Mouse (Mus musculus) adrenal gland, postnatal 36 days (tissue): ENCODE measurements around the gene Chml. TPM values are rescaled to one million over a fixed set of nuclear protein-coding genes. Genes with fewer than 3 reads are reported as not detected.

ENCODE experiments used
- DNase-seq, 2 experiments: peaks; one replicate each; pipeline ENCODE4 v3.0.0; 2021; ENCODE audit warnings: mixed read lengths in 1 of 2
- long read RNA-seq, 2 experiments: library from polyadenylated mRNA; stranded (forward); transcript quantifications; one replicate each; pipeline ENCODE4 v2.0.0; 2021; ENCODE audit warnings: borderline sequencing depth in 2 of 2
- total RNA-seq, 2 experiments: library from RNA; stranded (reverse); gene quantifications; 2 replicates each; pipeline ENCODE4 v1.2.3; 2021

Gene Chml
- total RNA-seq: 10 to 100 TPM in 1 of 2 experiments, 1 to 10 TPM in 1; 9.6 to 10.4 TPM
- long read RNA-seq, experiment 1: 0 reads
- long read RNA-seq, experiment 2: 0 reads

DNA sequence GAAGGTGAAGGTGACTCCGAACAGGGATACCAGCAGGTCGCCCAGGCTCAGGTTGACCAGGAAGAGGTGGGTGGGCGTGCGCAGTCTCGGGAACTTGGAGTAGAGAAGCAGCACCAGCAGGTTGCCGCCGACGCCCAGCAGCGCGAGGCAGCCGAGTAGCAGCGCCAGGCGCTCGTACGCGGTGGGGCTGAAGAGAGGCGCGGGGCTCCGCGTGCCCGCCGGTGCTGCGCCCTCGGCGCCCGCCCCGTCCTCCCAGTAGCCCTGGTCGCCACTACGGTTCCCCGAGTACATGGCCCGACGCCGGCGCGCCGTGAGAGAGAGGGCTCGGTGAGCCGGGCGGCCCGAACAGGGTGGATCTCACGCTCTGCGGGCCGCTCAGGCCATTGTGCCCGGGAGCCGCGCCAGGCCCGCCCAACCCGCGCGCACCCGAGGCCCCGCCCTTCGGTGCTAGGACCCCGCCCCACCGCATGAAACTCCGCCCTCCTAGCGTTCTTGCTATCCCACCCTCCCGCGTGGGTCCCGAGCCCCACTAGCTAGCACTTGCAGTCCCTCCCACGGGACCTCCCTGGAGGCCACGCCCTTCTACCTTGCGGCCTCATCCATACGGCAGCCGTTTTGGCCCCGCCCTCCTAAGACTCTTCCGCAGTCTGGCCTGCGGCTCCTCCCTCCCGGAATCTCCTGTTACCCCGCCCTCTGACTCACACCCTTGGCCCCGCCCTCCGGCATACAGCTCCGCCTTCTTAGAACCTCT is at the start of gene Chml, which contains the start of gene Opn3:
Chml (minus strand) TSS at position 656 of the 751 bp plus-strand sequence.
Opn3 (minus strand) TSS at position 531 of the 751 bp plus-strand sequence.
- DNase-seq: peak; percentile 99

DNA sequence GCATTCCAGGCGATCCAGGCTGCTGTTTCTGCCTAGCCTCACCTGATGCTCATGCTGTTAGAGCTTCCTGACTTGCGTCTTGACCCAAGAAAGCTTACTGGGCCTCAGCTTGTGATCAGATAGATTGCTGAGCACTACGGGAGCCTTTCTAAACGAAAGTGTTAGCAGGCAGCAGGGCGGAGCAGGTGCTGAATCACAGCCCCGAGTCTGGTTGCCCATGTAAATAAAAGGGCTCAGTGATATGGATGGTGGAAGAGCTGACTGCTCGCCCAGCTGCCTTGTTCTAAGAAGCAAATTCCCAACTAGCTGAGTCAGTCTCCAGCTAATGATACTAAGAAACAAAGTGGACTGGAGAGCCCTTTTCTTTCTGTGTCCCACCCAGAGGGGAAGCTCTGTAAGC is 33.1 kb upstream of the Chml start:
- no peak for DNase-seq

DNA sequence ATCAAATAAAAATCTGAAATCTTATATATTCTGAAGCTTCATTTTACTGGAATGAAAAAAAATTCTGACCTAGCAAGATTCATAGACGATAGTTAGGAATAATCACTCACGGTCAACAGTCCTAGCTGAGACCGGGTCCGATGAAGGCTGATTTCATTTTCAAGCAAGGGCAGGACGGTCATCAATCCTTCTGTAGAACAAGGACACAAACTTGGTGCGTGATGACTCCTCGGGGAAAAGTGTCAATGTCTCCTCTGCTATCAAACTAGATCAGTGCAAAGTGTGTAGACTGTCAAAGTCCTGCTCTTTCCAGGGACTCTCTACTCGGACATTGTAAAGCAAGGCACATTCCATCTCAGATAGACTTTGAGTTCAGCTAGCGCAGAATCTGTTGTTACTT is 24.1 kb upstream of the Chml start:
- peak; percentile 5 to 43 for DNase-seq

DNA sequence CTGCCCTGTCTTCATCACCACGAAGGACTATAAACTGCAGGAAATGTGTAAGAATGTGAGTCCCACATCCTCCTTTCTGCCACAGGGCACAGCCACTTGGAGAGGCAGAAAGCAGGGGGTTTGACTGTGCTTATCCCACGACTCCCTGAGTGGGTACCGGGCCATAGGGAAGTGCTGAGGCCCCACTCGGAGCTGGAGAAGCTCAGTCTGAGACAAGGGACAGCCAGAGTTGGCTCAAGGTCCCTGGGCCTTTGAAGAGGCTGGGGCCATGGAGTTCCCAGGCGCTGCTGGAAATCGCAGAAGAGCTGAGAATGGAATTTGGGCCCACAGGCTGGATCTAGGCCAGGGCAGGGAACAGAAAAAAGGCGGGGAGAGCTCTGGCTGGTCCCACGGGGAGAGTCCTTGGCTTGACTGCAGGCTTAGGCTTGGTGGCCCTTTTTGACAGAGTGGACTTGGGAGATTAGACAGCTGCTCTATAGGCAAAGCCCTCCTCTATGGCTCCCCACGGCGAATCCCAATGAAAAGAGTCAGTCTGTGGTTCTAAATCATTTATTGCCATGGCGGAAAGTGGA is 19.7 kb upstream of the Chml start:
- DNase-seq: peak; percentile 53 to 69

DNA sequence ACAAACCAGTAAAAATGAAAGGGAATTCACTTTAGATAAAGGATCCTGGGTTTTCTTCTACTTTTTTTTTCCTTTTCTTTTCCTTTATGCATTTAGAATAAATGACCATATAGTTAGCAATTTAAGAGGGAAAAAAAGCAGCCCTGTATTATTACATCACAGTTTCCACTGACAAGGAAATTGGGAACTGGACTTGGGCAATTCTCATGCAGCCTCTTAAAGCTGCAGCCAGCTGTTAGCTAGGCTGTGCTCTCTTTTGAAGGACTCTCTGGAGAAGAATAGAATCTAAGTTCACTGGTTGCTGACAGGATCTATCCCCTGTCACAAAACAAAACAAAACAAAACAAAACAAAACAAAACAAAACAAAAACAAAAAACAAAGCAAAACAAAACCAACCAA is 15.3 kb upstream of the Chml start:
- no peak for DNase-seq

DNA sequence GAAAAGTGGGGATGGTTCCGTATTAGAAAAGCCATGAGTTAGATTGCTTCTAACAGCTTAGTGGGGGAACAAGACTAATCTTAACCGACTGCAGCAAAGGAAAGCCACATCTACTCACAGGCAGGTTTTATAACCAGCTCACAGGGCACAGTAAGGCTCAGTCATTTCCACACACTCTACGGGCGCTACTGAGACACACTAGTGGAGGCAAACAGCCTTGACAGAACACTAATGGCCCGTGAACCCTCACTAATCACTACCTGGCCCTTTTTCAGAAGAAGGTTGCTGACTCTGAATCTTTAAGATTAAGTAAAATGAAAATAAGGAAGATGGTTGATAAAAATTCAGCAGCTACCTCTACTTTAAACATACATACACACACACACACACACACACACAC is 14.9 kb upstream of the Chml start:
- no peak for DNase-seq

DNA sequence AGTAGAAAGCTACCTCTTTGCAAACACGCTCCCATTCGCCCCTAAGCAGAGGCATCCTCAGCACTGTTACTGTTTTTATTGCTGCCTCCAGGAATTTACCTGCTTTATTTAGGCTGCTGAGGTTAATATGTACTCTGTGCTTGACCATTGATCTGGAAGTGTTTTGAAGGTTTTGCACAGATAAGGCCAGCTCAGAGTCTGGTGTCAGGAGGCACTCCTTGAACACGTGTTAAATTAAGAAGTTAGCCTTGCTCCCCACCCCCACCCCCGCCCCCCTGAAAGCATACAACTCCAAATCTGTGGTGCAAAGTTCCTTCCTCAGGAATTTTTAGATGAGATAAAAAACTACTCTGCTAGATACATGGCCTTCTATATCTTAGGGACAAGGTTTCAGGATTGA is 8.4 kb upstream of the Chml start:
- no peak for DNase-seq

DNA sequence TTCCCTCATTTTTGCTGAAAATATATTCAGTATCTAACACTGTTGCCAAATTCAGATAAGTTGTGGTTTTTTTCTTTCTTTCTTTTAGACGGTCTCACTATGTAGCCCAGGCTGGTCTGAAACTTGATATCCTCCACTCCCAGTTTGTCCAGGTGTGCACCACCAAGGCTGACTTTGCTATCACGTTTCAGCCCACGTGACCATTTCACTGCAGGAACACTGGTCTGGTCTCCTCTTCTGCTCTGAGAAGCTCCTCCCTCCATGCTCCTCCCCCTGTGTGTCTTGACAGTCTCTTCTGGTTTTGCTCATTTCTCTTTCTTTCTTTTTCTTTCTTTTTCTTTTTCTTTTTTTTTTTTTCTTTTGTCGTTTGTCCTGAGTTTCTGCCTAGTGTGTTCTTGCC is 7.1 kb upstream of the Chml start:
- no peak for DNase-seq

DNA sequence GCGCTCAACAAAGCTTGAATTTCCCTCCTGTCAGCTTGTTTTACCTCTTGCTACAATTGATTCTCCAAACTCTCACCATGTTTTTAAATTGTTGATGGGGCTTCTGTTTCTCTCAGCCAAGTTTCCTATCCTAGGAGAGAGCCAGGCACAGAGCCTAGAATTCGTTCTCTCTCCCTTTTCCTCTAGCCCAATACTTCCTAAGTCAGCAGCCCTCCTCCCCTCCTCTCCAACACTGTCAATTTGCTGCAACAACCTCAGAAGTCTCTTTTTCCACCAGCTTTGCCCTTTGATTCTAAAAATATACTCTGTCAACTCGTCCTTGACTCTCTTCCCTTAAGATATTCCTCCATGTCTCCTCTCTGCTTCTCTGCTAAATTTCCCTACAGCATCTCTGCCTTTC is 6.7 kb upstream of the Chml start:
- DNase-seq: no peak

DNA sequence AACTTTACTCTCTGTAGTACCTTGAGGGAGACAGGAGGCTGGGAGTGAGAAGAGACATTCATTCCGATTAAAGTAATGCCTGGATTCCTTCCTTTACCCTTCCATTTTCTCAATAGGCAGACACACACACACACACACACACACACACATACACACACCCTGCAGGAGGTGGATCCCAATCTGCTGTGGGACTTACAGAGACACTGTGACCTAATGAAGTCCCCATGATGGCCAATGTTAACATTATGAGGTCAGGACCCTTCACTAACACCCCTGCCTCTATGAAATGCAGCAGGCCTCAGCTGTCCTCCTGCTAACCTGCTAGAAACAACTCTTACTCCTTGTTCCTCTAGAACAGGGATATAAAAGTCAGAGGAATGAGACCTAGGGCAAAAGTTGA is 5.6 kb upstream of the Chml start, which contains the start of gene Wdr64:
Wdr64 (plus strand) TSS at position 301 of the 400 bp plus-strand sequence.
- DNase-seq: no peak

DNA sequence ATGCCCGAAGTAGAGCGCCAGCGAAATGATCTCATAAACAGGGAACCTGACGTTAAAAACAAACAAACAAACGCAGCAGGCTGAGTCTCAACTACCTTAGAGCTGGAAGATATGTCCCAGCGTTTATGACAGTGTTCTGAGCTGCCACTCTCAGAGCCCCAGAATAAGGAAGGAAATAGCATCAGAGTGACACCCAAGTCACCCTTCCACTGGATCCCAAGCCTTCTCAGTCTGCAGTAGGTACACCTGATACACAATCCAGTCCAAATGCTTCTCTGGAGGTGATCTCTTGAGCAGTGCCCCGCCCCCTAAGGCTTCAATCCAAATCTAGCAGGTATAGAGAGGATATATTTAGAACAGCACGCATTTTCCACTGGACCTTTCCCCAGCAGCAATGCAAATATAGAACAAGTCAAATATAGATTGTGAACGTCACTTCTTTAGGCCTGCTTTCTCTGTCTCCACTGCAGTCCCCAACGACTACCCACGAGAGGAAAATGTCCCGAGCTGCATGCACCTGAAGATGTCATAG is 794 bp upstream of the Chml start:
- DNase-seq: no peak

DNA sequence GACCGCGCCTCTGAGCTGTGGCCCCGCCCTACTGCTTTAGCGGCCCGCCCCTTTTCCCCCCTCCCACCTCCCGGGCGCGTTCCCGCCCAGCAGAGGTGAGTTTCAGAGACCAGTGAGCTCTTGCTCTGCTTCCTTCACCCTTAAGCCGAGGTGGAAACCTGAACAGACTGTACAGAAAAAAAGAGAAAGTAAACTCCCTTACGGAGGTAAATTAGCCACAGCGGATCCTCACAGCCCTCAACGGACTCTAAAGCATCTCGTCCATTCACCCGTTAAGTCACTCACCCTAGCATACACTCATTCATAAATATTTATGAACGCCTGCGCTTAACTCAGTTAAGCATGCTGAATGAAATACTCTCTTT is 278 bp upstream of the Chml start:
- DNase-seq: no peak

DNA sequence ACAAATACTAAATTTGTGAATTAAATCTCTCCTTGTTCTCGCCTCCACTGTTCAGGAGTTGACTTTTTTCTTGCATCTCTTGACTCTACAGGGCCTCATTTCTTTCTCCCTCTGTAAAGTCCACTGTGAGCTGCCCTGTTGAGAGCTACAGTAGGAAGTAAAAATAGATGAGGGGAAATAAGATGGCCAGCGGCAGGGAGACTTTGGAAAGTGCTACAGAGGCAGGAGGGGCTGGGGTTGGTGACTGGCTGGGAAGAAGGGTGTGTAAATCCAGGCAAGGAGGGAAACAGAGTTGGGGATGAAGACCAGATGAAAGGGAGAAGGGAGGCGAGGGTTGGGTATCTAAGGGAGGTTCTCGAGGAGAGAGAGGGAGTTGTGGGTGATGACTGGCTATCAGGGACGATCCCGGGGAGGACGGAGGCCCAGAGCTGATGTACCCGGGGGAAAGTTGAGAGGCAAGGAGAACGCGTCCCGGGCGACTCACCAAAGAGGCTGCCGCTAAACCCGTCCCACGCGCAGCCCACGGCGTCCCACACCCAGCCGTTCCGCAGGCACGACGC is 935 bp downstream of the Chml start:
- no peak for DNase-seq

DNA sequence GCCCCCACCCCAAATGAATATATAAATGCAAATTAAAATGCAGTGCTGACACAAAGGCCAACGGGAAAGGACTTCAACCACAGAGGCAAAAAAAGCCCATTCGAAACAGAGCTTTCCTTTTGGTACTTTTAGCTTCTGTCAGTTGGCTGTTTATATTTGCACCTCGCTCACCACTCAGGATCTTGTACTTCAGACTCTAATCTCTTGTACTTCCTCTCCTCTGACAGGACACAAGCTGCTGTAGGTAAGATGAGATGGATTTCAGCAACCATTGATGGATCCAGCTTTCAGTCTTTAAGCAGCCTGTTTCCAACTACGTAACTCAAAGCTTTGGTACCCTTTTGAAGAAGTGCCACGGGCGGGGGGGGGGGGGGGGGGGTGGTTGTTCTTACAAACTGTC is 11.7 kb downstream of the Chml start:
- DNase-seq: no peak

DNA sequence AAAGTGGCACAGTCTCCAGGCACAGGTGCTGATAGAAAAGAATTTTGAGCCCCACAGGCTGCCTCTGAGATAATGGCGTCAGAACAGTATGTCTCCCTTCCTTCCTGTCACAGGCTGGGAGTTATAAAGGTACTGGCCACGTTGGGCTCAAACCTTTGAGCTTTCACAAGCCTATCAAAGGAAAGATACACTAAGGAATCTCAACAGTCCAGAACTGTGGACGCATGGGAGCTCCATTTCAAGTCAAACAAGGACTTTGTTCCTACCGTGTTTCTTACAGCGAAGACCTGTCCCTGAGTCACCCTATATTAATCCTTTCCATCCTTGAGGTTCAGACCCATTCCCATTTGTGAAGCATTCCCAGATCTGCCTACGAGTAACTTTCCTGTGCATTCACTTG is 15.2 kb downstream of the Chml start:
- DNase-seq: no peak

DNA sequence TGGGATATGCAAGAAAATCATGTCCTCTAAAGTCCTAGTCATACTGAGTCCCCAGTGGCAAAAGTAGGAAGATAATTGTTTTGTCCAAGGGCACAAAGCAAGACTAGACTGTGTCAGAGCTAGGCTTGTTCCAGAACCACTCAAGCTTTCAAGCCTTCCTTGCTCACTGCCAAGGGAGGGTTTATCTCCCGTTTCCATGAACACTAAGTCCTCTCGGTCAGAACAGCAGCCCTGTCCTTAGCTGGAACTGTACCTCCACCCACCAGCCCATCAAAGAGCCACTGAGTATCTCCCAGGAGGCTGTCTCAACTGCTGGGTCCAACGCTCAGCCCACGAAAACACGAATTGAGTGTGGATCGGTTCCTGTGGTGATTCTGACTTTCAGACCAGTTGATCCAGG is 17.6 kb downstream of the Chml start:
- DNase-seq: no peak

DNA sequence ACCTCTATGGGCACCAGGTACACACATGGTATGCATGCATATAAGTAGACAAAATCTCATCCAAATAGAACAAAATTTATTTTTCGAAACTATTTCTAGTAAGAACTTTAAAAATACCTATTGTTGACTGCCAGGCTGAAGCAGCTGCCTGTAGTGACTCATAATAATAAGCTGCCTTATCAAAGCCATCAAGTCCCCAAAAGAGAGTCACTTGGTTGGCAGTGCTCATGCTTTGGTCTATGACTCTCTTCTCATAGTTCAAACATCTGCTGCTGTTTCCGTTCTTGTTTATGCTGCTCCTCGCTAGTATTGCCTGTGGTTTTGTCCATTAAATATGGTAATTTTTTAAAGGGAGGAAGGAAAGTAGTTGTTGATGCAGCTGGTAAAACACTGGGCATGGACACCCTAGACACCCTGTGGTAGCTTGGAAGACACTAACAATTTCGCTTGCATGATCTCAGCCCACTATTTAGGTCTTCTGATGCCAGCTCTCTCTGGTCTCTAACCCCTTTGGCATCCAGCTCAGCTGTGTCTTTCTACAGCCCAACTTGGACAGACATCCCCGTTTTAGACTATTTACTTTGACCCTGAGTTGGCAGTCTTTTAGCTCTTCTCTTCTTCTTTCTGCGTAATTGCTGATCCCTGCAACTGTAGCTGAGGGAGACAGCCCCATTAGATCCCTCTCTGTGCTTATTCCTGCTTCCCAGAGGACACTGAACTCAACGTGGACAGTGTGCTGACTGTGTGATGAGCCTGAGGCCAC is 19.0 kb downstream of the Chml start:
- DNase-seq: no peak

DNA sequence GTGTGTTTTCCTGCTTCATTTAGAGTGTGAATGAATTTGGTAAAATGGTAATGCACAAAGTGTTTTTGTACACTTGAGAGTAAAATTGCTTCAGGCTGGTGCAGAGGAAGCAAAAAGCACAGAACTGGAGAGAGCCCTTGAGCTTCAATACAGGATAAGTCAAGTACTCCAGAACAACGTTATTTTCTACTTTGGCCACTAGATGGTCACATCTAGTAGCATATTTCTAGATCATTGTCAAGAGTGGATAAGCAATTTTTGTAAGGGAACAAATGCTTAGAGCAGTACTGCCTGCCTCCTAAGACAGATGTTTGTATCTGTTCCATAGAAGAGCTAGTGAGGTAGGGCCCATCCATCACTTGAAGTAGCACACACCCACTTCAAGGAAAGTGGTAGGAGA is 21.1 kb downstream of the Chml start:
- no peak for DNase-seq

DNA sequence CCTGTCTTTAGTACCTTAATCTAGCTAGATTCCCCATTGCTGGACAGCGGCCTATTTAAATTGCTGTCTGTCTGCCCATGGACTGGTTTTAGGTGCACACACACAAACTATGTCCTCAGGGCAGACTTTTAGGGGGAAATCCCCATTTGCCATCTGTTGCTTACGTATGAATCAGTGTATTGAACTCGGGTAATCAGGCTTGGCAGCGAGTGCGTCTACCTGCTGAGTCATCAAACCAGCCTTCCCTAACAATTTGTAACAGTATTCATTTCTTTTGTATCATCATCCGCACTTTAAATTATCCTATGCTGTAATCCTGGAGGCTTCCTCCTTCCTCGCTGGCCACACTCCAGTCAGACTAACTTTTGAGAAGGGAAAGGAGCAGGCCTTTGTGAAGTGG is 22.7 kb downstream of the Chml start:
- no peak for DNase-seq

DNA sequence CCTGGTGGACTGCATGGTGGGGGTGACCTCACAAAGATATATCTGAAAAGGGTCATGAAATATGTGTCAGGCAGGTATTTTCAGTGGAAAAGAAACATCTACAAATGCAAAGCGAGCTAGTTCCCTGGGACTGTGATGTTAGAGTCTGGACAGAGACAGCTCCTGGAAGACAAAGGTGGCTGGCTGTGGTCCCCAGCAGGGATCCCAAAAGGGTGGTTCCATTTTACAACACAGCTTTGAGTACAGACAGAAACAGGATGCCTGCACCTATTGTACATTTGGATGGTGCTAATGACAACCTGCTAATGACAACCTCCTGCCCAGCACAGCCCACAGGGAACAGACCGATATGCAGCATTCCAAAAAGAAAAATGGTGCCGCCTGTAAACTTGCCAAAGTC is 23.2 kb downstream of the Chml start:
- no peak for DNase-seq

DNA sequence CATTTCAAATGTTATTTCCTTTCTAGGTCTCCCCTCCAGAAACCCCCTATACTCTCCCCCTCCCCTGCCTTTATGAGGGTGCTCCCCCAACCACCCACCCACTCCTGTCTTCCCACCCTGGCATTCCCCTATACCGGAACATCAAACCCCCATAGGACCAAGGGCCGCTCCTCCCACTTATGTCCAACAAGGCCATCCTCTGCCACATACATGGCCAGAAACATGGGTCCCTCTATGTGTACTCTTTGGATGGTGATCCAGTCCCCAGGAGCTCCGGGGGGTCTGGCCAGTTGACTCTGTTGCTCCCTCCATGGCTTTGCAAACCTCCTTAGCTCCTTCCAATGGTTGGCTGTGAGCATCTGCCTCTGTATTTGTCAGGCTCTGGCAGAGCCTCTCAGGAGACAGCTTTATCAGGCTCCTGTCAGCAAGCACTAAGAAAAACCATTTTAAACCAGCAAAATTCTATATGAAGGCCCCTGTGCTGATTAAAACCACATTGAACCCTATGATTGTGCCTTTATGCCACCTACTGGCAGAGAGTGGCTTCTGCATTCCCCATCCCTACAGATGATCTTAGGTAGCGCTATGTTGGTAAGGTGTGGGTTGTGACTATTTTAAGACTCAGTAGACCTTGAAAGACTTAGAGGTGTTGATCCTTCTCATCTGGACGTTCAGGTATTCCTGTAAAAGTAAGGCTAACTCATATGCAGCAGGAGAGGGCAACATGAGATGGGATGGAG is 23.9 kb downstream of the Chml start:
- peak in 1 of 2 experiments; percentile 16 for DNase-seq

DNA sequence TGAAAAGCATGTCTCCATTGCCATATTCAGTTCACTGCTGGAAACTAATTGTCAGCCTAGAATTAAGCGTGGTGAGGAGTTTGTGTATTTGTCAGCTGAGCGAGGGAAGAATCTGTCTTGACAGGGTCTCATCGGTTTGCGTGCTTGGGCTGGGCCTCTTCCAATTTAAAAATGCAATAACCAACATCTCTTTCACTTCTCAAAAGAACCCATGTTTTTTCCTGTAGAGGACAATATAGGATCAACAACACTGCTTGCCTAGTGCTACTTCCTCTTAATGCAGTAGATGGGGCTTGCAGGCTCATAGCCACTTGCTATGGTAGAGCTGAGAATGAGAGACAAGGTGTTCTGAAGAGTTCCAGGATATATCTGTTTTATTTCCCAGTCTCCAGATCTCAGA is 32.8 kb downstream of the Chml start:
- no peak for DNase-seq
